12 mouse cellular contexts compared by ENCODE assay signal in genomic region chr3:121370830-121371526, GRCm38 (mm10). TPM values are rescaled to one million over a fixed set of nuclear protein-coding genes. Genes with fewer than 3 reads are reported as not detected.
DNase-seq lines count a peak whose midpoint lies in the region; ATAC-seq and TF ChIP-seq lines count a peak whose summit lies in the region.
"Had no signal": no experiment of that assay in that cellular context is flagged by ENCODE, and none has a peak within 500 bp of the region (broad histone marks: within the 10 kb centered on the region; RNA-seq: fewer than 3 reads in every experiment).

No protein-coding gene starts in this region.

- no peak overlapping the region for H3K9ac ChIP-seq in heart, adult 2 months (ENCODE audit: low read depth, low read length)
- no peak overlapping the region for H3K9ac ChIP-seq in liver, postnatal 0 days (replicated peaks)
- H3K9ac ChIP-seq in liver, embryonic 11.5 days (ENCODE audit: low read depth, low read length), result no peak overlapping the region
- no peak overlapping the region for H3K9ac ChIP-seq in embryonic facial prominence, embryonic 13.5 days

- TF ChIP-seq POLR2A in heart, adult 2 months (IDR thresholded peaks at IDR 0.05; ENCODE audit: insufficient read depth, low read depth, low read length), result no peak

- intact Hi-C loops in heart, adult 2 months (cut with DNase I), result no loop called here
- intact Hi-C loops in heart, postnatal 10 days (cut with DNase I), result no loop called here

- H3K36me3 ChIP-seq in heart, adult 2 months (ENCODE audit: control insufficient read depth, insufficient read depth, low read length), result no peaks in the 10 kb centered on the region
- H3K36me3 ChIP-seq in liver, postnatal 0 days (replicated peaks; ENCODE audit: insufficient read depth, low read length), result no peaks in the 10 kb centered on the region
- H3K36me3 ChIP-seq in liver, embryonic 11.5 days (ENCODE audit: control insufficient read depth, insufficient read depth, low read length), result no peaks in the 10 kb centered on the region
- no peaks in the 10 kb centered on the region for H3K36me3 ChIP-seq in embryonic facial prominence, embryonic 13.5 days
- H3K36me3 ChIP-seq in macrophage (ENCODE audit: inconsistent target), result no peaks in the 10 kb centered on the region
- H3K36me3 ChIP-seq: G1E had no signal

- no peak for DNase-seq in heart, adult 2 months
- no peak for DNase-seq in heart, postnatal 10 days
- no peak for DNase-seq in liver, postnatal 0 days
- no peak for DNase-seq in liver, embryonic 11.5 days (ENCODE audit: low spot score)
- DNase-seq in lung, postnatal 4 days, result no peak
- DNase-seq: gastrocnemius, postnatal 10 days; kidney, adult 11 months; kidney, postnatal 25 days; retina, postnatal 1 day had no signal

- peak overlapping the region; percentile 40; the same call in 1 of the 2 replicates for H3K27ac ChIP-seq in heart, adult 2 months
- no peak overlapping the region for H3K27ac ChIP-seq in liver, postnatal 0 days (ENCODE audit: low read depth)
- no peak overlapping the region for H3K27ac ChIP-seq in liver, embryonic 11.5 days (ENCODE audit: low read depth, low read length)
- peak overlapping the region; percentile 60 for H3K27ac ChIP-seq in embryonic facial prominence, embryonic 13.5 days
- H3K27ac ChIP-seq in macrophage, result 0 out of 2 replicates have a peak overlapping the region, but pooled peaks have one; percentile 13

- no peaks in the 10 kb centered on the region for H3K9me3 ChIP-seq in liver, postnatal 0 days (ENCODE audit: low read length)
- H3K9me3 ChIP-seq in liver, embryonic 11.5 days (ENCODE audit: control insufficient read depth, low read length), result no peaks in the 10 kb centered on the region
- no peaks in the 10 kb centered on the region for H3K9me3 ChIP-seq in embryonic facial prominence, embryonic 13.5 days
- H3K9me3 ChIP-seq: G1E had no signal

- ATAC-seq in liver, postnatal 0 days, result no peak
- ATAC-seq in liver, embryonic 11.5 days (replicated peaks; ENCODE audit: low FRiP score), result no peak
- no peak for ATAC-seq in embryonic facial prominence, embryonic 13.5 days (ENCODE audit: insufficient number of reproducible peaks, insufficient read depth, low FRiP score, low TSS enrichment, low read depth)

- no peaks in the 10 kb centered on the region for H3K27me3 ChIP-seq in heart, adult 2 months (ENCODE audit: control insufficient read depth, insufficient read depth, low read length)
- H3K27me3 ChIP-seq in liver, postnatal 0 days (ENCODE audit: insufficient read depth, low read length), result no peaks in the 10 kb centered on the region
- no peaks in the 10 kb centered on the region for H3K27me3 ChIP-seq in liver, embryonic 11.5 days (replicated peaks; ENCODE audit: control insufficient read depth, insufficient read depth, low read length)
- H3K27me3 ChIP-seq in embryonic facial prominence, embryonic 13.5 days, result no peaks in the 10 kb centered on the region

- peak overlapping the region; percentile 48; the same call in 1 of the 2 replicates for H3K4me2 ChIP-seq in liver, postnatal 0 days (ENCODE audit: low read depth, low read length)
- no peak overlapping the region for H3K4me2 ChIP-seq in liver, embryonic 11.5 days
- no peak overlapping the region for H3K4me2 ChIP-seq in embryonic facial prominence, embryonic 13.5 days

- 48% methylated on average over 12 of the region's 12 CpGs for WGBS in heart, adult 2 months
- WGBS in liver, postnatal 0 days (ENCODE audit: insufficient replicate concordance), result 64% methylated on average over 12 of the region's 12 CpGs
- WGBS in liver, embryonic 11.5 days, result 65% methylated on average over 12 of the region's 12 CpGs
- 58% methylated on average over 12 of the region's 12 CpGs for whole genome bisulfite sequencing in embryonic facial prominence, embryonic 13.5 days
- 66% methylated on average over 10 of the region's 12 CpGs for WGBS in macrophage (ENCODE audit: missing documents)

- H3K4me1 ChIP-seq in heart, adult 2 months (ENCODE audit: control insufficient read depth, insufficient read depth, low read length), result peaks cover 5% of the 10 kb centered on the region
- H3K4me1 ChIP-seq in liver, postnatal 0 days (ENCODE audit: insufficient read depth), result peaks cover 5% of the 10 kb centered on the region; the same call in 1 of the 2 replicates
- H3K4me1 ChIP-seq in liver, embryonic 11.5 days (replicated peaks; ENCODE audit: control insufficient read depth, insufficient read depth, low read length), result 0 out of 2 replicates have a peak, but pooled peaks cover 3% of the 10 kb centered on the region
- H3K4me1 ChIP-seq in embryonic facial prominence, embryonic 13.5 days, result peaks cover 29% of the 10 kb centered on the region

- TF ChIP-seq CTCF in heart, adult 2 months (IDR thresholded peaks at IDR 0.05), result no peak
- no peak for TF ChIP-seq CTCF in liver, postnatal 0 days (IDR thresholded peaks at IDR 0.05; ENCODE audit: low read depth)

- no peaks in the 10 kb centered on the region for H3K79me2 ChIP-seq in heart, adult 2 months (replicated peaks; ENCODE audit: control insufficient read depth, insufficient read depth, low read length)
- no peaks in the 10 kb centered on the region for H3K79me2 ChIP-seq in macrophage (ENCODE audit: inconsistent target)

- TF ChIP-seq EP300 in heart, adult 2 months (IDR thresholded peaks at IDR 0.05; ENCODE audit: insufficient read depth, low read depth, low read length), result no peak
- no peak for TF ChIP-seq EP300 in liver, postnatal 0 days (IDR thresholded peaks at IDR 0.05; ENCODE audit: low read depth)

- peak overlapping the region; percentile 16; the same call in 1 of the 2 replicates for H3K4me3 ChIP-seq in heart, adult 2 months
- H3K4me3 ChIP-seq in liver, postnatal 0 days (ENCODE audit: low read depth, low read length), result no peak overlapping the region
- H3K4me3 ChIP-seq in liver, embryonic 11.5 days (ENCODE audit: low read depth, low read length), result no peak overlapping the region
- no peak overlapping the region for H3K4me3 ChIP-seq in embryonic facial prominence, embryonic 13.5 days
- no peak overlapping the region for H3K4me3 ChIP-seq in macrophage (ENCODE audit: inconsistent target)

RNA-seq across cellular contexts. Expression of gene Cnn3, which starts 55.3 kb away (rescaled TPM):
- 10 to 100 TPM; 37.8 to 40.2 TPM for total RNA-seq in heart, adult 2 months (2021)
- polyA plus RNA-seq in heart, adult 2 months (2012; rRNA removed), result 45.4 and 75.7 TPM in 2 replicates
- 100 to 1,000 TPM; 115 to 117 TPM for total RNA-seq in heart, postnatal 10 days (2021)
- polyA plus RNA-seq in liver, postnatal 0 days (2015; fragmentation: Nextera tagmentation; extraction: Ambion mirVana), result 128 and 143 TPM in 2 replicates
- 294 and 295 TPM in 2 replicates for polyA plus RNA-seq in liver, embryonic 11.5 days (2014; fragmentation: Nextera tagmentation; extraction: Ambion mirVana)
- polyA plus RNA-seq in embryonic facial prominence, embryonic 13.5 days (2015; fragmentation: Nextera tagmentation; extraction: Ambion mirVana), result 793 and 938 TPM in 2 replicates
- total RNA-seq in macrophage (2018; cell fraction: chromatin; rRNA removed), result 10 to 100 TPM in 2 of 26 experiments, 1 to 10 TPM in 5, under 1 TPM in 5, not detected in 14; 0.33 to 61.3 (median 1.4) TPM
- total RNA-seq in macrophage (2018; cell fraction: cytosol; rRNA removed), result 10 to 100 TPM in 1 of 26 experiments, 1 to 10 TPM in 1, under 1 TPM in 23, not detected in 1; 0.13 to 15.7 (median 0.58) TPM
- 10 to 100 TPM in 2 of 26 experiments, 1 to 10 TPM in 3, under 1 TPM in 10, not detected in 11; 0.31 to 64.4 (median 0.77) TPM for total RNA-seq in macrophage (2018; cell fraction: nucleus; rRNA removed)
- 0.22 to 0.61 TPM (median 0.36 TPM) in 3 replicates for polyA plus RNA-seq in macrophage (2018)
- polyA plus RNA-seq: G1E had no signal

Comparison
In these comparisons a context has a peak if more than half of its experiments do, and no peak if none do; other contexts are left out.
1. H3K27ac ChIP-seq: peak in heart, adult 2 months (single experiment), embryonic facial prominence, embryonic 13.5 days (single experiment) and macrophage (single experiment); none in liver, postnatal 0 days (single experiment) and liver, embryonic 11.5 days (single experiment).
2. RNA of gene Cnn3, which starts 55.3 kb away (polyA plus RNA-seq): 793 to 938 TPM in embryonic facial prominence, embryonic 13.5 days, 294 to 295 TPM in liver, embryonic 11.5 days, 128 to 143 TPM in liver, postnatal 0 days and 45.4 to 75.7 TPM in heart, adult 2 months; 0.22 to 0.61 TPM in macrophage; every median in the first group is over 10 times any median in the second.